Mouse (Mus musculus): Measurements from ENCODE around the gene Dclk1. TPM values are rescaled to one million over a fixed set of nuclear protein-coding genes. Genes with fewer than 3 reads are reported as not detected.

Dclk1 gene
- polyA plus RNA-seq, 1 experiment from 2014 or later: 173 TPM

GRCm38 (mm10) chr3:55496462-55496941 lies 254.3 kb downstream of the Dclk1 start:
- ATAC-seq: no peak
- peaks cover 24% of the 10 kb centered on the region for H3K36me3 ChIP-seq (ENCODE audit: poor library complexity, severe bottlenecking)
- H3K9me3 ChIP-seq (replicated peaks): no peaks in the 10 kb centered on the region
- WGBS: 45% methylated on average over 9 of the region's 9 CpGs
- no peak overlapping the region for H3K9ac ChIP-seq
- no peaks in the 10 kb centered on the region for H3K27me3 ChIP-seq
- no peak overlapping the region for H3K4me3 ChIP-seq
- peaks cover 10% of the 10 kb centered on the region for H3K4me1 ChIP-seq
- H3K4me2 ChIP-seq: no peak overlapping the region
- no peak overlapping the region for H3K27ac ChIP-seq

GRCm38 (mm10) chr3:55499298-55499697 lies 257.1 kb downstream of the Dclk1 start:
- H3K9ac ChIP-seq: no peak overlapping the region
- H3K36me3 ChIP-seq (ENCODE audit: poor library complexity, severe bottlenecking): peaks cover 40% of the 10 kb centered on the region
- no peaks in the 10 kb centered on the region for H3K9me3 ChIP-seq (replicated peaks)
- 90% methylated on average over 7 of the region's 7 CpGs for WGBS
- no peak overlapping the region for H3K4me2 ChIP-seq
- H3K27me3 ChIP-seq: no peaks in the 10 kb centered on the region
- H3K4me3 ChIP-seq: no peak overlapping the region
- H3K27ac ChIP-seq: no peak overlapping the region
- no peak for ATAC-seq
- H3K4me1 ChIP-seq: 0 out of 2 replicates have a peak, but pooled peaks cover 5% of the 10 kb centered on the region

- Histone ChIP-seq H3K9ac (no peak overlapping the region), H3K9me3 (replicated peaks) (no peaks in the 10 kb centered on the region), H3K4me3 (no peak overlapping the region), H3K27ac (no peak overlapping the region), H3K4me2 (no peak overlapping the region), H3K27me3 (no peaks in the 10 kb centered on the region), H3K4me1 (no peaks in the 10 kb centered on the region), H3K36me3 (ENCODE audit: poor library complexity, severe bottlenecking) (peaks cover 53% of the 10 kb centered on the region)
- 92% methylated on average over 7 of the region's 7 CpGs for WGBS
- ATAC-seq: no peak
These were observed 268.0 kb downstream of the Dclk1 start for GRCm38 (mm10) chr3:55510198-55510597.

- WGBS: 83% methylated on average over 6 of the region's 6 CpGs
- Histone ChIP-seq H3K36me3 (ENCODE audit: poor library complexity, severe bottlenecking) (peaks cover 46% of the 10 kb centered on the region), H3K4me1 (no peaks in the 10 kb centered on the region), H3K27me3 (no peaks in the 10 kb centered on the region), H3K4me3 (no peak overlapping the region), H3K9ac (no peak overlapping the region), H3K27ac (no peak overlapping the region), H3K4me2 (no peak overlapping the region), H3K9me3 (replicated peaks) (no peaks in the 10 kb centered on the region)
- no peak for ATAC-seq
These were observed 269.5 kb downstream of the Dclk1 start for GRCm38 (mm10) chr3:55511658-55512057.

GRCm38 (mm10) chr3:55515966-55516365 lies 273.8 kb downstream of the Dclk1 start:
- Histone ChIP-seq H3K4me3 (no peak overlapping the region), H3K27ac (no peak overlapping the region), H3K9me3 (replicated peaks) (no peaks in the 10 kb centered on the region), H3K27me3 (no peaks in the 10 kb centered on the region), H3K36me3 (ENCODE audit: poor library complexity, severe bottlenecking) (peaks cover 22% of the 10 kb centered on the region), H3K9ac (no peak overlapping the region), H3K4me1 (peaks cover 13% of the 10 kb centered on the region; the same call in 1 of the 2 replicates), H3K4me2 (no peak overlapping the region)
- no peak for ATAC-seq
- WGBS: 79% methylated on average over 5 of the region's 5 CpGs

- no peak for ATAC-seq
- WGBS: 87% methylated on average over 17 of the region's 17 CpGs
- no peaks in the 10 kb centered on the region for H3K27me3 ChIP-seq
- no peak overlapping the region for H3K27ac ChIP-seq
- no peak overlapping the region for H3K9ac ChIP-seq
- peaks cover 22% of the 10 kb centered on the region for H3K36me3 ChIP-seq (ENCODE audit: poor library complexity, severe bottlenecking)
- no peak overlapping the region for H3K4me2 ChIP-seq
- no peak overlapping the region for H3K4me3 ChIP-seq
- peaks cover 27% of the 10 kb centered on the region for H3K4me1 ChIP-seq
- no peaks in the 10 kb centered on the region for H3K9me3 ChIP-seq (replicated peaks)
These were observed 275.4 kb downstream of the Dclk1 start for GRCm38 (mm10) chr3:55517454-55518014.

GRCm38 (mm10) chr3:55520240-55521180 lies 278.3 kb downstream of the Dclk1 start:
- no peaks in the 10 kb centered on the region for H3K36me3 ChIP-seq (ENCODE audit: poor library complexity, severe bottlenecking)
- no peaks in the 10 kb centered on the region for H3K27me3 ChIP-seq
- 17% methylated on average over 12 of the region's 12 CpGs for WGBS
- H3K4me3 ChIP-seq: no peak overlapping the region
- H3K27ac ChIP-seq: peak overlapping the region; percentile 41
- ATAC-seq: peak; percentile 81
- H3K4me2 ChIP-seq: no peak overlapping the region
- H3K9ac ChIP-seq: no peak overlapping the region
- no peaks in the 10 kb centered on the region for H3K9me3 ChIP-seq (replicated peaks)
- H3K4me1 ChIP-seq: peaks cover 53% of the 10 kb centered on the region

- Histone ChIP-seq H3K27me3 (no peaks in the 10 kb centered on the region), H3K27ac (peak overlapping the region; percentile 61; the same call in 1 of the 2 replicates), H3K4me1 (peaks cover 53% of the 10 kb centered on the region), H3K4me2 (peak overlapping the region; percentile 12; the same call in 1 of the 2 replicates), H3K9ac (no peak overlapping the region), H3K36me3 (ENCODE audit: poor library complexity, severe bottlenecking) (no peaks in the 10 kb centered on the region), H3K9me3 (replicated peaks) (no peaks in the 10 kb centered on the region), H3K4me3 (no peak overlapping the region)
- ATAC-seq: peak; percentile 74
- 47% methylated on average over 8 of the region's 8 CpGs for WGBS
These were observed 279.6 kb downstream of the Dclk1 start for GRCm38 (mm10) chr3:55521776-55522175.

GRCm38 (mm10) chr3:55523224-55523623 lies 281.1 kb downstream of the Dclk1 start:
- peak overlapping the region; percentile 34 for H3K9ac ChIP-seq
- H3K4me2 ChIP-seq: peak overlapping the region; percentile 25
- 13% methylated on average over 7 of the region's 7 CpGs for WGBS
- H3K27ac ChIP-seq: peak overlapping the region; percentile 69
- H3K4me3 ChIP-seq: no peak overlapping the region
- H3K36me3 ChIP-seq (ENCODE audit: poor library complexity, severe bottlenecking): no peaks in the 10 kb centered on the region
- peaks cover 62% of the 10 kb centered on the region for H3K4me1 ChIP-seq
- no peak for ATAC-seq
- H3K27me3 ChIP-seq: no peaks in the 10 kb centered on the region
- H3K9me3 ChIP-seq (replicated peaks): no peaks in the 10 kb centered on the region

- H3K27ac ChIP-seq: peak overlapping the region; percentile 1; the same call in 1 of the 2 replicates
- no peak for ATAC-seq
- H3K4me1 ChIP-seq: peaks cover 64% of the 10 kb centered on the region
These were observed 281.7 kb downstream of the Dclk1 start for GRCm38 (mm10) chr3:55523735-55524477.

GRCm38 (mm10) chr3:55524491-55525195 lies 282.5 kb downstream of the Dclk1 start:
- H3K4me3 ChIP-seq: no peak overlapping the region
- no peak overlapping the region for H3K9ac ChIP-seq
- H3K4me2 ChIP-seq: no peak overlapping the region
- no peaks in the 10 kb centered on the region for H3K9me3 ChIP-seq (replicated peaks)
- peak; percentile 8; the same call in 1 of the 2 replicates for ATAC-seq
- H3K27ac ChIP-seq: 0 out of 2 replicates have a peak overlapping the region, but pooled peaks have one; percentile 11
- peaks cover 64% of the 10 kb centered on the region for H3K4me1 ChIP-seq
- 64% methylated on average over 9 of the region's 9 CpGs for WGBS
- H3K27me3 ChIP-seq: no peaks in the 10 kb centered on the region
- H3K36me3 ChIP-seq (ENCODE audit: poor library complexity, severe bottlenecking): no peaks in the 10 kb centered on the region

More at GRCm38 (mm10) chr3:55523735-55524477, 281.7 kb downstream of the Dclk1 start:
- Histone ChIP-seq H3K36me3 (ENCODE audit: poor library complexity, severe bottlenecking) (no peaks in the 10 kb centered on the region), H3K9me3 (replicated peaks) (no peaks in the 10 kb centered on the region), H3K4me3 (no peak overlapping the region), H3K9ac (no peak overlapping the region), H3K4me2 (no peak overlapping the region), H3K27me3 (no peaks in the 10 kb centered on the region)
- 21% methylated on average over 16 of the region's 16 CpGs for WGBS
